Comparison of ENCODE assay signal across 14 mouse cellular contexts in genomic region chr1:194281941-194282340, GRCm38 (mm10).
"Had no signal": no experiment of that assay in that cellular context is flagged by ENCODE, and none has a peak within 500 bp of the region (broad histone marks: within the 10 kb centered on the region; RNA-seq: fewer than 3 reads in every experiment).

No protein-coding gene starts in this region.

- H3K27me3 ChIP-seq: limb, embryonic 13.5 days; midbrain, embryonic 15.5 days; neural tube, embryonic 13.5 days had no signal

- H3K9ac ChIP-seq: limb, embryonic 13.5 days; liver, embryonic 14.5 days; midbrain, embryonic 15.5 days; neural tube, embryonic 13.5 days had no signal

- H3K36me3 ChIP-seq: limb, embryonic 13.5 days; midbrain, embryonic 10.5 days; midbrain, embryonic 15.5 days; neural tube, embryonic 13.5 days had no signal

- H3K9me3 ChIP-seq: limb, embryonic 13.5 days; midbrain, embryonic 10.5 days; midbrain, embryonic 15.5 days; neural tube, embryonic 13.5 days had no signal

- H3K4me3 ChIP-seq: limb, embryonic 13.5 days; midbrain, embryonic 10.5 days; midbrain, embryonic 15.5 days; neural tube, embryonic 13.5 days had no signal

- DNase-seq: kidney, adult 18-20 months; kidney, postnatal 10 days; left cerebral cortex, postnatal 4 days; lung, adult 18-20 months; retina, postnatal 1 day; right cerebral cortex, postnatal 4 days; spleen, adult 18-20 months; thymus, adult 18-20 months; thymus, postnatal 14 days had no signal

- H3K4me1 ChIP-seq: limb, embryonic 13.5 days; midbrain, embryonic 10.5 days; midbrain, embryonic 15.5 days; neural tube, embryonic 13.5 days had no signal

- H3K4me2 ChIP-seq: limb, embryonic 13.5 days; midbrain, embryonic 15.5 days; neural tube, embryonic 13.5 days had no signal

- ATAC-seq: midbrain, embryonic 15.5 days had no signal

- H3K27ac ChIP-seq: limb, embryonic 13.5 days; liver, embryonic 14.5 days; midbrain, embryonic 10.5 days; midbrain, embryonic 15.5 days; neural tube, embryonic 13.5 days had no signal
